Mouse (Mus musculus) 3T3-L1 (cell line): ENCODE results near the gene Bcas2.
"Not testable (repeated sequence)": the region's sequence is repeated elsewhere in the genome, so short reads cannot be mapped to it uniquely, and the experiment has no call there.

Source experiments
- DNase-seq: peaks from one replicate; pipeline ENCODE4 v3.0.0-alpha.2; 2015; ENCODE audit warnings: low read depth, low spot score

Gene Bcas2

GRCm38 (mm10) chr3:103171505-103172267 is at the start of gene Bcas2:
Gene Bcas2 (plus strand): TSS chr3:103171655.
- DNase-seq, result peak; percentile 99

DNA sequence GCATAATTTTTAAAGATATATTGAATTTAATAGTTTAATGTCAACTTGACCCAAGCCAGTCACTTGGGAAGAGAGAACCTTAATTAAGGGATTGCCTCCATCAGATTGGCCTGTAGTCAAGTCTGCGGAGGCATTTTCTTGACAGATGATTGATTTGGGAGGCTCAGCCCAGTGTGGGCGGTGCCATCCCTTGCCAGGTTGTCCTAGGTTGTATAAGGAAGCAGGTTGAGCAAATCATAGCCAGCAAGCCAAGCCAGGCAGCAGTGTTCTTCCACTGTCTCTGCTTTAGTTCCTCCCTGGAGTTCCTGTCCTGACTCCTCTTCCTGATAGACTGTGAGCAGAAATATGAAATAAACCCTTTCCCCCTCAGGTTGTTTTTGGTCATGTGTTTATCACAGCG is 47.8 kb upstream of the Bcas2 start:
- no peak for DNase-seq

DNA sequence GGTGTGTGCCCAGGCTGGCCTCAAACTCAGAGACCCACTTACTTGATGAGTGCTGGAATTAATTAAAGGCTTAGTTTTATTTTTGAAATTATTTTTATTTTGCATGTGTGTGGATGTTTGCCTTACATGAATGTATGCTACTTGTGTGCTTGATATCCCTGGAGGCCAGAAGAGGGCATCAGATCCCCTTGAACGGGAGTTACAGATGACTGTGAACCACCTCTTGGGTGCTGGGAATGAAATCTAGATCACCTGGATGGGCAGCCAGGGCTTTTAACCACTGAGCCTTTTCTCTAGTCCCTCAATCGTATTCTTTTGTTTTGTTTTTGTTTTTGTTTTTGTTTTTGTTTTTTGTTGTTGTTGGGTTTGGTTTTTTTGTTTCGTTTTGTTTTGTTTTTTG is 45.3 kb upstream of the Bcas2 start:
- no peak for DNase-seq

- no peak for DNase-seq
Observed at GRCm38 (mm10) chr3:103127177-103127576, 44.3 kb upstream of the Bcas2 start.

- no peak for DNase-seq
Observed at GRCm38 (mm10) chr3:103127721-103128120, 43.7 kb upstream of the Bcas2 start.

DNA sequence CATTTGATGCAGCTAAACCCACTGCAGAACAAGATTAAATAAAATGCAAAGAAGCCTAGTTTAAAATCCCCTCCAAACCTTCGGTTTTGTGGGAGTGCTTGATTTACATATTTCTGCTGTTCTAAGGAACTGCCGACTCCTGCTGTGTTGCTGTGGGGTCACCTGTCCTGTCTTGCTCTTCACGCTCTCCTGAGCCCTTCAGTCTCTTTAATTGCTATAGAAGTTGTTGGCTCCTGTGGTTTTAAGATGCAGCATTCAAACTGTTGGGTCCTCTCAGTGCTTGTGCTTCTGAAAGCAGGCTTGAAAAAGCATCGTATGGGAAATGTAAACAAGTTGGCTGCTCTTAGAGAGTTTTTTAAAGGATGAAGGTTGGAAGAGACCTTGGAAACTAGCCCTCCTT is 43.2 kb upstream of the Bcas2 start:
- DNase-seq, result no peak

DNA sequence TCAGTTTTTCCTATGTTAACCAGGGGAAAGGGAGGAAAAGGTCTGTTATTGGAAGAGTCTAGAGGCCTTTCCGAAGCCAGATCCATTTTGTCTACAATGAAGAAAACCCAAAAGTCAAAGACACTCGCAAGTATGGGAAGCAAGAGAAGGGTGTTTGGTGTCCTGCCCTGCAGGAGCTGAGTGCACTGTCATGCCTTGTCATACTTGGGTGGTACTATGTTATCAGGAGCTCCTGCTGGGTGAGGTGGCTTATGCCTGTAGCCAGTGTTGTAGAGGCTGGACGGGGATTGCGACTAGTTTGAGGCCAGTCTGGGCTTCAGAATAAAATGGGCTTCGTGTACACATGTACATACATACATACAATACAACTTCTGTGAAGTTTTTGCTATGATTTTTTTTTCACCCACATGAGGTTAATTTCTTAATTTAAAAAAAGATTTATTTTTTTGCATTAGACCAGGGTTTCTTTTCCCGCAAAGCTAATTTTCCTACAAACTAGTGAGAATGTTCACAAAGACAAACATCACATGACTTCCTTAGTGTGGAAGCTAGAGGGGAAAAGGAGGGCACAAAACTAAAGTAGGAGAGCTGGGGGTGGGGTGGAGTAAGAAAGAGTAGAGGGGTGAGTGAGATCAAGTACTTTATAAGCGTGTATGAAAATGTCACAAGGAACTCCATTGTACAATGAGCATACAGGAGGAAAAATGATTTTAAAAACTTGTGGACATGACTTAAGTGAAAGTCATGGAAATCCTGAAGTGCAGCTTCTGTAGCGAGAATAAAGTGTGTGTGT is 41.9 kb upstream of the Bcas2 start:
- DNase-seq, result no peak

DNA sequence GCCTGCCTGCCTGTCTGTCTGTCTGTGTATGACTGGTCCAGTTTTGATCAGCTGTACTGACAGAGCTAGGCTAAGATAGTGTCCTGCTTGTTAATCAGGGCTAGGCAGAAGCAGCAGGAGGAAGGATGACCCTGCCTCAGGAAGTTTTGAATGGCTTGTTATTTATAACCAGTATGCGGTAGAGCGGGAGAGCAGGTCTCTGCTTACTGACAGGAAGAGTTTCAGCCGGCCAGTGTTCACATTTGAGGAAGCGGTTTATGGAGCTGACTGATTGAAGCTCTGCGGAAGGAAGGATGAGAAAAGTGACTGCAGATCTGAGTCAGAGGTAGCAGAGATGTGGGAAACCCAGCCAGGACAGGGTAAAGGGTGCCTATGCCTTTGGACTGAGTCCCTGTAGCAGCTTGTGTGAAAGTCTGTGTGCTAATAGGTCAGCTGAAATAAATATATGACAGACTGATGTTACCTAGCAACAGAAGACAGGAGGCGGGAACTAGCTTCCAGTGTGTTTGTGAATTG is 41.2 kb upstream of the Bcas2 start:
- peak; percentile 55 for DNase-seq

DNA sequence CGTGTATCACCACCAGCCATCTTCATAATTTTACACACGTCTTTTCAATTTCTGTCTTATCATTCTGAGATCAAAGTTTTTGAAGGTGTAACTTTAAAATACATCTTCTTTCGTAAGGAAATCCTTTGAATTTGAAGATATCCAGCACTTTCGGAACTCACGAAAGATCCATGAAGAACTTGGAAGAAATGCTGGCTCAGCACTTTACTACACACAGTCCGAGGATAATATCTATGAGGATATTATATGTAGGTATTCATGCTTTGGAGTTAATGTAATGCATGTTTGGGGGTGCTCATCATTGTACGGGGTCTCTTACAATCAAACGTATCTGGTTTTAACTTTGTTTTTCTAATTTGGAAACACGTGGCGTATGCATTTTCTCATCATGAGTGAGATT is 38.4 kb upstream of the Bcas2 start:
- no peak for DNase-seq

DNA sequence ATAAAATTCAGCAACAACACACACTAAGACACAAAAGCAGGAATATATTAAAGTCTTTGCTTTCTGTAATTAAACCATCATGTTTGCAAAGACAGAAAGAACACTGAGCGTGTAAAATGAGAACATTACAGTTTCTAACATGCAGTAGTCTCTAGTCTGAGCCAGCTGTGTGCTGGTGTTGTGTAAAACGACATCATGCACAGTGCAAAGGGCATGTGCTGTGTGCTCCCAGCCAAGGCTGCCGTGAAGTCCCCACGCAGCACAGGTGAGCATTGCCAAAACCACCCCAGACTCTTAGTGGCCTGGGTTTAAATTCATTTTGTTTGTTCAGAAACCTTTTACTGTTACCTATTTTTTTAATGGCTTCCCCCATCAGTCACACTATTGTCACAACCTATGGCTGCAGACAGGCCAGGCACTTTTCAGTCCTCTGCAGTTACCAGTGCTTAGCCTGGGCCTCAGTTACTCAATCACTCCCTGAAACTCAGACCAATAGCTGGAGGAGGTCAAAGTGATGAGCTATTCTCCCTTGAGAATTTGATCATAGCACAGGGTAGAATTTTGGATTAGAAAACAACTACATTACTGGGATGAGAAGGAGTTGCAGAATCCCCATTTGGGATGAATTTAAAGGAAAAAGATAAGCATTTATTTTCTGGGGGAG is 34.9 kb upstream of the Bcas2 start:
- no peak for DNase-seq

DNA sequence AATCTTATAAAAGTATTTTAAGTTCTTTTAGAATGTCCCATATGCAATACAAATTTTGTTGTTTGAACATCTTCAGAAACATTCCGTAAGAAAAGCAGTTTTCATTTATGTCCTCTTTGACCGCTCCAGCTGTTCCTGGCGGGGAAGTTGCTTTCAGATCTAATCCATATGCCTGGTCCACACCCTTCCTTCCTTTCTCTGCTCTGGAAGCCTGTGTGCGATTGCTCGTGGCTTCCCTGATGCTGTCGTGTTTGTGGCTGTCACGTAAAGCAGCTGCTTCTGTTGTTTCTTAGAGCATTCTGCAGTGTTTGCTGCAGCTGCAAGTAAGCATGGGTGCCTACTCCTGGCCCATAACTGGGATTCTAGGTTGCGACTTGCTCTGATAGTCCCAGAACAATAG is 32.4 kb upstream of the Bcas2 start:
- no peak for DNase-seq

DNA sequence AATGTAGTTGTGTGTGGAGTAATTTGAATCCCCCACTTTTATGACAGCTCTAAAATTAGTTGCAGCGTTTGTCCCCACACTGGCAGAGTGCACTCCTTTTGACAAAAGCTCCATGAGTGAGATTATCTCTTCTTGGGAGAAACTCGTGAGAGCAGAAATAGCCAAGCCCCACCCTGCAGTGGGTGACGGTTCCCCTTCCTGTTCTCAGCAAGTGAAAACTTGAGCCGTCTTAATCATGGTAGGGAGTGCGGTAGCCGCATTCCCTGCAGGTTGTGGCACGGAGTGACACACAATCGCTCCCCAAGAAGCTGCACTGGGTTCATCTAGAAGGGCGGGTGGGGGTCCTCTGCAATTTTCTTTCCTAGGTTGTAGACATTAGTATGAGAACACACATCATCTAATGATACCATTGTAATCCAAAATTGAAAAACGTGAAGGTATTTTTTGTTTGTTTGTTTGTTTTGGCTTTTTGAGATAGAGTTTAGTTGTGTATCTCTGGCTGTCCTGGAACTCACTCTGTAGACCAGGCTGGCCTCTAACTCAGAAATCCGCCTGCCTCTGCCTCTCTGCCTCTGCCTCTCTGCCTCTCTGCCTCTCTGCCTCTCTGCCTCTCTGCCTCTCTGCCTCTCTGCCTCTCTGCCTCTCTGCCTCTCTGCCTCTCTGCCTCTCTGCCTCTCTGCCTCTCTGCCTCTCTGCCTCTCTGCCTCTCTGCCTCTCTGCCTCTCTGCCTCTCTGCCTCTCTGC is 31.2 kb upstream of the Bcas2 start:
- not testable (repeated sequence) for DNase-seq

DNA sequence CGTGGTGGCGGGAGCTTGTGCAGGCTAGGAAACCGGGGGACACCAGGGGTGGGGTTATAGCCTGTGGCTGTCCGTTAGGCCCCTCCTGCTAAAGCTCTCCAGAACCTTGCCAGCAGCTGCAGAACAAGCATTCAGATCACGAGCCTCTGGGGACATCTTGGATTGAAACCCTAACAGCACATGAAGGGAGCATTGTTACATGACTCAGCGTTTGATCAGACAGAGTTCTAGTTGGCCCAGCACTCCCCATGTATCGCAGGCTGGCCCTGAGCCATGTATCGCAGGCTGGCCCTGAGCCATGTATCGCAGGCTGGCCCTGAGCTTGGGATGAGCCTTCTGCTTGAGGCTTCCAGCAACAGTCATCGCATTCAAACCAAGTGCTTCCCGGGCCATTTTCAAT is 30.2 kb upstream of the Bcas2 start:
- peak; percentile 72 for DNase-seq

DNA sequence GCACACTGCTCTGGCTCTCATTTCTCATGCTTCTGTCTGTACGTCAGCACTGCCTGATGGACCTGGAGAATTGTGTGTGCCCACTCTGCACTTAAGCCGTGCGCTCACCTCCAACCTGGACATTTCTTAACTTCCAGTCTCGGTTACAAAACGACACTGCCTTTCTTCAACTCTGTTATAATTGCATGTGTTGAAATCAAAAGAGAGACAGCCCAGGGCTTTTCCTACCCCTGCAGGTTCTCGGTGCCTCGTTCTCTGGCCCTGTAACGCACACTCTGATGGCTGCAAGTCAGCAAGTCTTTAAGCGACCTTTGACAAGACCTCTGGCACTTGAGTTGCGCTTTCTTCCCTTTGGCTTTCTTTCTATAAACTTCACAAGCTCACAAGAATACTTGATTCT is 29.1 kb upstream of the Bcas2 start:
- no peak for DNase-seq

DNA sequence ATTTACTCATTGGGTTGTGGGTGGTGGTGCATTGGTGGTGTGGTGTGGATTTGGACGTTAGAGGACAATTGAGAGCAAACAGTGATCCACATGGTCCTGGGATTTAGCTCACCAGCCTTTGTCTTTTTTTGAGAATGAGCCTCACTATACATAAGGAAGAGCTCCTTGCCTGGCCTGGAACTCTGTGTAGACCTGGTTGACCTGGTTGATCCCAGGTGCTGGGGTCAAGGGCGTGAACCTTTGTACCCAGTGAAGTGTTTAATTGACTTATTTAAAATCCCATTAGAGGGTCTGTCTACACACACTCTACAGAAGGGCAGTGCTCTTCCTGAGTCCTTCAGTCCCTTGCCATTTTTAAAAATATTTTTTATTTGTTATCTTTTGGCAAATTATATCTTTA is 26.1 kb upstream of the Bcas2 start:
- no peak for DNase-seq

- no peak for DNase-seq
Observed at GRCm38 (mm10) chr3:103145791-103146190, 25.7 kb upstream of the Bcas2 start.

DNA sequence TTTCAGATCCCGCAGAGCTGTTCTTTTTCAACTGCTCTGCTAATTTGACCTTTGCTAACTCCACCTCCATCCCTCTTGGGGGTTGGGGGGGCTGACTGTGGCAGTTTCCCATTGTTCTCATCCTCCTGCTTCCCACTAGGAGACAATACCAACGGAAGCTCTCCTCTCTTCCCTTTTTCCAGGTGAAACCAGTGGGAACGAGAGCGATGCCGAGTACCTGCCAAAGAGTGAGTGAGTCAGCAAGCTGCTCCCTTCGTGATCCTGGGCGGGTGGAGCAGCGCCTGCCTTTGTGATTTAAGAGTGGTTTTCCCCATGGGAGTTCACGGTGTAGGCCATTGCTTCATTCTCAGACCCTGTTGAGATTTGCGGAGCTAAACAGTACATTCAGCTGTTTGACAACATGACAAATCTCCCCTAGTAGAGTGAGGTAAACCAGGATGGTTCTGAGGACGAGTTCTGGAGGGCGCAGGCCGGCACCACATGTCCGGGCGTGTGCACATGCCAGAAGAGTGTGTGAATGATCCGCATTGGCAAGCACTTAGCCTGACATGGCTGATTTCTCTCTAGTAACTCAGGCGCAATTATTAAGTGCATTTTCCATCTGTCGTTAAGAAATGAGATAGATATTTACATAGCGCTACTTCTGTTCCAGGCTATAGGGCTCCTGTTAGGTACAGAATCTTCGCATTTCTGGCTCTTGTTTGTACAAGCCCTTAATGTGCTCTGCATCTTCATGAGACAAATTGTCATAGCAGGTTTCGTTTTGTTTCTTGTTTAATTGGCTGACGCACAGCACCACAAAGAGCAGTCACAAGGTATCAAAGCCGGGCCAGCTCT is 24.9 kb upstream of the Bcas2 start:
- no peak for DNase-seq

GRCm38 (mm10) chr3:103147775-103148174 is 23.7 kb upstream of the Bcas2 start:
- DNase-seq, result peak; percentile 19

DNA sequence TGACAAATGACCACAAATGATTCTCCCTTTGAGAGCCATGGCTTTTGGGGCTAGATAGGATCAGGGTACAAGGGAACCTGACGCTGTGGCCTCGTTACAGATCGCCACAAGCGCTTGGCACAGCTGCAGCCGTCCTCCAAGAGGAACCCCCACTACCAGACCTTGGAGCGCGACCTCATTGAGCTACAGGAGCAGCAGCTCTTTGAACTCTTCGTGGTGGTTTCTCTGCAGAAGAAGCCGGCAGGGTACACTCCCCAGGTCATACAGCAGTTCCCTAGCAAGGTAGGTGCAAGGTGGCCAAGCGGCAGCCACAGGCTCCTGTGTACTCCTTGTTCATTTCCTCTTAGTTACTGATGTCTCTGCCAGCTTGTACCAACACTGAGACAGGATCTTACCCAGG is 22.5 kb upstream of the Bcas2 start:
- DNase-seq, result no peak

DNA sequence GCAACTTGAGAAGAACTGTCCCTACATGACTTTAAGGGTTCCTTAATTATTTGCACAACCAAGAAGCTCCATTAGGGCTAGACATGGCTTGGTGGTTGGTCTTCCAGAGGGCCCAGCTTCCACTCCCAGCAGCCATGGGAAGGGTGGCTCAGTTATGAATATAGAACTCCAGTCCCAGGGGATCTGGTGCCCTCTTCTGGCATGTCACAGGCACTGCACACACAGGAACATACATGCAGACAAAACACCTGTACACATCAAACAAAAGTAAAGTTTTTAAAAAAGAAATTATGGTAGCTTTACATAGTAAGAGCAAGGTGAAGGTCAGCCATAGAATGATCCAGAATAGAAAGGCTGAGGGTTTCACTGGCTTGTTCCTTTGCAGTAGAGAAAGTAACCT is 17.7 kb upstream of the Bcas2 start:
- DNase-seq, result peak; percentile 19
